Mouse (Mus musculus) 3134 (cell line): Measurements from ENCODE around the gene Hdac6.
"Not testable (repeated sequence)": the region's sequence is repeated elsewhere in the genome, so short reads cannot be mapped to it uniquely, and the experiment has no call there.

Experiments used
- DNase-seq: peaks from one replicate; pipeline ENCODE4 v3.0.0-alpha.2; 2011; ENCODE audit warnings: low spot score; ENCODE audit not compliant: insufficient read length; ENCODE audit errors: extremely low read depth

The Hdac6 gene

DNA sequence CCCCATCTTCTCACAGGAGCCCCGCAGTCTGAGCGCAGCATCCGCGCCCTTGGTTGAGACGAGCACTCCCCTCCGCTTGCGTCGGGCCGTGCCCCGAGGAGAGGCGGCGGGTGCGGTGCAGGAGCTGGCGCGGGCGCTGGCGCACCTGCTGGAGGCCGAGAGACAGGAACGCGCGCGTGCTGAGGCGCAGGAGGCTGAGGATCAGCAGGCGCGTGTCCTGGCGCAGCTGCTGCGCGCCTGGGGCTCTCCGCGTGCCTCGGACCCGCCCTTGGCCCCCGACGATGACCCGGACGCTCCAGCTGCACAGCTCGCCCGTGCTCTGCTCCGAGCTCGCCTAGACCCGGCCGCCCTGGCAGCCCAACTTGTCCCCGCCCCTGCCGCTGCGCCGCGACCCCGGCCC lies 25.7 kb downstream of the Hdac6 start:
- DNase-seq, result no peak

DNA sequence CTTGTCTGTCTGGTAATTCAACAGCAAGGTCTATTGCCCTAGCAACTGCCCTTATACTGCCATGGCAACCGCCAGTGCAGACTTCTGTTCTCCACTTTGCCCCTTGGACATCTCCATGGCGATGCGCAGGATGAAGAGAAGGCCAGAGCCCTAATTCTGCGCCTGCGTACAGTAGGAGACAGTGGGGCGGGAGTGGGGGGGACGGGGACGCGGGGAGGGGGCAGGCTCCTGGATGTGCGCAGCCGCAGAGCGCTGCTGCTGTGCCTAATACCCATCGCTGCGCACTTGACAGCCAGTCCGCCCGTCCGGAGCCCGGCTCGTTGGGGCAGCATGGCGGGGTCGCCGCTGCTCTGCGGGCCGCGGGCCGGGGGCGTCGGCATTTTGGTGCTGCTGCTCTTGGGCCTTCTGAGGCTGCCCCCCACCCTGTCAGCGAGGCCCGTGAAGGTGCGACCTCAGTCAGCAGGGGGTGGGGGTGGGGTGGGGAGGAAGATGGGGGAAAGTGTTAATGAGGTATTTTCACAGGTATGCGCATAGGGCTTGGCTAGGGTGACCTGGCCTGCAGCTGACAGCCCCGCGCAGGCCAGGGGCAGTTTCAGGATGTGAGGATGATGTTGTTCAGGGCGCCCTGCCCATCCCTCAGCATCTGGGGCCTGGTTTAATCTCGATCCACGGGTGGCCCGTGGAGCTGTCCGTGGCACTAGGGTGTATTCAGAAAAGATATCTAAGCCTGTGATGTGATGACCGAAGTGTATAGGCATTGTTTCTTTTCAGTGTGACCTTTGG lies 27.9 kb downstream of the Hdac6 start, which contains the start of gene Pcsk1n:
Gene Pcsk1n, plus strand, starts transcription at position 222 of the 783 bp plus-strand sequence.
- DNase-seq, result no peak

DNA sequence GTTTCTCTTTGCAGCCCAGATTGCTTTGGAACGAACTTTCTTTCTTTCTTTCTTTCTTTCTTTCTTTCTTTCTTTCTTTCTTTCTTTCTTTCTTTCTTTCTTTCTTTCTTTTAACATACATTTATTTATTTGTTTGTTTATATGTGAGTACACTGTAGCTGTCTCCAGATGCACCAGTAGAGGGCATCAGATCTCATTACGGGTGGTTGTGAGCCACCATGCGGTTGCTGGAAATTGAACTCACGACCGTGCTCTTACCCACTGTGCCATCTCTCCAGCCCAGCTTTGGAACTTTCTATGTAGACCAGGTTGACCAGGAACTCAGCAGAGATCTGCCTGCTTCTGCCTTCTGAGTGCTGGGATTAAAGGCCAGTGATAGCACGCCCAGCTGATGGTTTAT lies 29.7 kb downstream of the Hdac6 start:
- not testable (repeated sequence) for DNase-seq

DNA sequence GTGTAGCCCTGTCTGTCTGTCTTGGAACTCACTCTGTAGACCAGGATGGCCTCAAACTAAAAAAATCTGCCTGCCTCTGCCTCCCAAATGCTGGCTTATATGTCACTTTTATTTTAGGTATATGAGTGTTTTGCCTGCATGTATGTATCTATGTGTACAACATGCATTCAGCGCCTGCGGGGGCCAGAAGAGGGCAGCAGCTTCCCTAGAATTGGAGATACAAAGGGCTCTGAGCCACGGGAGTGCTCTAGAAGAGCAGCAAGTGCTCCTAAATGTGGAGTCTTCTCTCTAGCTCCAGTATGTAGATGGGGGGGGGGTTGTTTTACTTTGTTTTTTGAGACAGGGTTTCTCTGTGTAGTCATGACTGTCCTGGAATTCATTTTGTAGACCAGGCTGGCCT lies 32.0 kb downstream of the Hdac6 start:
- not testable (repeated sequence) for DNase-seq

DNA sequence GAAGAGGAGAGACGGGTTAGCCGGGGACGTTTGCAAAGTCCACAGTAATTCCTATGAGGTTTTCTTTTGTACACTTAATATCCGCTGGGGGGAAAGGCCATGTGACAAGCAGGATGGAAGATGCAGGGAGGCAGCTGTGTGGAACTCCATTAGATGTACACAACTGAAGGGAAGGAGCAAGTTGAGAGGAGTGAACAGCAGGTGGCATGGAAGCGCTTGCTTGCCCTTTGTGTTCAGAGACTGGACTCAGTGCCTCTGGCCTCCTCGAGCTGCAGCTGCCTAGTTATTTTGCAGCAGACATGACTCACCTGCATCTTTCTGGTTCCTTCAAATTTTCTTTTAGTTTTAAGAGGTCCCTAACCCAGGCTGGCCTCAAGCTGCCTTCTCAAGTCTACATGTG lies 37.2 kb downstream of the Hdac6 start:
- DNase-seq, result no peak

DNA sequence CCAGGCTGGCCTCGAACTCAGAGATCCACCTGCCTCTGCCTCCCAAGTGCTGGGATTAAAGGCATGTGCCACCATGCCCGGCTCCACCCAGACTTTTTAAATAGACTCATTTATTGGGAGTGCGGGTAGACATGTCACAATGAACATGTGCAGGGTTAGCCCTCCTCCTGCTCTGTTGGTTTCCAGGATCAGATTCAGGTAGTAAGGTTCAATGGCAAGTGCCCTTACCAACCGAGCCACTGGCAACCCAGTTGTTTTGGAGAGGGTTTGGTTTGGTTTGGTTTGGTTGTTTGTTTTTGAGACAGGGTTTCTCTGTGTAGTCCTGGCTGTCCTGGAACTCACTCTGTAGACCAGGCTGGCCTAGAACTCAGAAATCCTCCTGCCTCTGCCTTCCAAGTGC lies 38.4 kb downstream of the Hdac6 start, which contains the start of gene Gm10490:
Gene Gm10490, plus strand, starts transcription at position 301 of the 400 bp plus-strand sequence.
- not testable (repeated sequence) for DNase-seq

DNA sequence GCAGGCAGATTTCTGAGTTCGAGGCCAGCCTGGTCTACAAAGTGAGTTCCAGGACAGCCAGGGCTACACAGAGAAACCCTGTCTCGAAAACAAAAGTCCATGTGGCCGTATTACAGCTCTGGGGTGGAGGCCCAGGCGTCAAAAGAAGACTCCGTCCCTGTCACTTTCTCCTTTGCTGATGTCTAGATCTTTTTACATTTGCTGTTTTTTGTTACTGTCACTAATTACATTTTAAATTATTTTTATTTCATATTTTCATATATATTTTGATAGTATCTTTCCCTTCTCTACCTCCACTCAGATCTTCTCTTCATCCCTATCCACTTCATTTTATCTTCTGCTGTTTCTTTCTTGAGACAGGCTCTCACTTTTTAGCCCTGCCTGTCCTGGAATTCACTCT lies 40.0 kb downstream of the Hdac6 start, which contains the start of gene Gm10491:
Gene Gm10491, minus strand, starts transcription at position 101 of the 400 bp plus-strand sequence.
- DNase-seq, result no peak

DNA sequence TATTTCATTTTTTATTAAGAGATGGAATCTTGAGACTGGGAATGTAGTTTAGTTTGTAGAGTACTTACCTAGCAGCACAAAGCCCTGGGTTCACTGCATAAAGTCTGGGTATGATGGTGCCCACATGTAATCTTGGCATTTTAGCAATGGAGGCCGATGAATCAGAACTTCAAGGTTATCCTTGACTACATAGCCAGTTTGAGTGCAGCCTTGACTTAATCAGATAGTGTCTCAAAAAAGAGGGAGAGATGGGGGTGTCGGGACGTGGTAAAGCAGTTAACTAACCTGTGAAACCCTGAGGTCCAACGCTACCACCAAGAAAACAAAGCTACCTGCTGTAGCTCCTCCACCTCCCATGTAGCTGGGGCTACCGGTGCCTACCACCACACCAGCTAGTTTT lies 43.2 kb downstream of the Hdac6 start:
- DNase-seq, result no peak

DNA sequence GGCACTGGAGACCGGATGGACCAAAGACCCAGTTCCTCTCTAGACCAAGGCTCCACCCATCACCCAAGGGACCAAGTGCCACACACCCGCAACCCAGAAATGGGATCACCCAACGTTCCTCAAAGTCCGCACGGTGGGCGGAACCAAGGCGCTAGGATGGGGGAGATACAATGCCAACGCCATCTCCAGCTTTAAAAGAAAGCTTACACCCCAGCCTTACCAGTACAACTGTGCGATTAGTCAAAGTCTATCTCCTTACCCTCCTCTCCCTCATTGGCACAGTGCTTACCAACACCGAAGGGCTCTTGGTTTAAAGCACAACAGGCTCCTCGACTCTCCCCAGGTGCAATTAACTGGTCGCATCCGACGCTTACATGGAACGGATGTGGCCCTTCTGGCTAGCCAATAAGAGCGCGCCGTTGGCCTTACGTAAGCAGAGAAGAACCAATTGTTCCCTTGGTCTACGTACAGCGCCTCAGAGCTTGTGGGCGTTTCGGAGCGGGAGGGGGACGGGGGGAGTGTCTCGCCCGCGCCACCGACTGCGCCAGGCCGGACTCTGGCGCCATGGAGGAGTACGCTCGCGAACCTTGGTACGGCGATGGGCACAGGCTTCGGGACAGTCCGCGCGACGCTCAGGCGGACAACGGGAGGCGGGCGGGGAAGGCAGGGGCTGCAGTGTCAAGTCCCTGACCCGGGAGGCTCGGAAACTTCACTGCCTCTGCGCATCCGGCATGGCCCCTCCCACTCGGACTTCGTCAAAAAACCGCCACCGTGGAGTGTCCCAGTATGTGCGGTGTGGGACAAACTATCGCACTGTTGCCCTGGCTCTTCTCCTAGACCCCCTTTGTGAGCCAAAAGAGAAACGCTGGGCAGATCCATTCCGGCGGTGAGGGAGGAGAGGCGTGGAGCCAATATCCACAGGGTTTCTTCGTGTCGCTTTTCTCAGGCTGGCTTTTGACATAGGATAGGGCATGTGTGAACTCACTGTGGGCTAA lies 48.5 kb downstream of the Hdac6 start, which contains the start of the genes Pqbp1 and Timm17b:
Gene Pqbp1, minus strand, starts transcription at position 390 of the 995 bp plus-strand sequence.
Gene Timm17b, plus strand, starts transcription at position 478 of the 995 bp plus-strand sequence.
- DNase-seq, result peak; percentile 88

DNA sequence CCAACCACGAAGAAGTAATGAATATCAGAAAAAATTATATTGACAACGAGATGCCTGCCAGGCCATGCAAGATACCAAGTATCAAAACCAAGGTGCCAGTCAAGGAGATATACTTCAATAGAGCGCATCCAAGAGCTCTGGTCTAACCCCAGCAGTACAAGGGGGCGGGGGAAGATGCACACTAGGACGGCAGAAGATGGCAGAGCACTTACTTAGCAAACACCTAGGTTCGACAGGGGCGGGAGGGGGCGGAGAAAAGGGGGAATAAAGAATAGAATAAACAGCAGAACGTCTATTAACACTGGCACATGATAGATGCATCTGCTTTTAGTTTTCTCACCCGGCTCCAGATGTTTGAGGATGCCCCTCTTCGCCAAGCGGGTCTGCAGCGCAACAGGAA lies 49.5 kb downstream of the Hdac6 start:
- no peak for DNase-seq

DNA sequence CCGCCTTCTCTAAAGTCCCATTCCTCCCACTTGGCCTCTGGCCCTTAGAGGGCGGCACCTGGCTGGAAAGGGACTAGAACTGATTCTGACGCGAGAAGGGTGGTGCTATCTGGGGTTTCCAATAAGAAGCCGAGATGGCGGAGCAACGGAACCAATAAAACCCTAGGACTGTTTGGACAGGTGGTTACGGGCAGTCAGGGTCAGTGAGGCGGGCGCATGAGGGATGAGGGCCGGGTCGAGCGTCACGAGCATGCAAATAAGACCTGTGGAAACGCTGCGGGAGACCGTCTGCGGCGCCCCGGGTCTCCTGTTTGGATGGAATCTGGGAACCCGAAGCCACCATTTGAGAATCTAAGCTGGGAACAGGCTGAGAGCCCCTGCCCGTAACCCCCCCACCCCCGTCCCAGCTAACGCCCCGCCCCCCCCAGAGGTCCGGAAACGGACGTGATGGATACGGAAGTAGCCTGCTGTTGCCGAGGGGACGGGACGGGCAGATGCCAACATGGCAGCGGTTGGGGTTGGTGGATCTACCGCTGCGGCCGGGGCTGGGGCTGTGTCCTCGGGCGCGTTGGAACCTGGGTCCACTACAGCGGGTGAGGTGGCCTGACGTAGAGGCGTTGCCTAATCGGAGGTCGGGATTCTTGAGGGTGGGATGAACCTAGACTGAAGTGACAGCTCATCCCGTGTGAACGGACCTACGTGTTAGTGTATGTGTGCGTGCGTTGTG lies 63.7 kb downstream of the Hdac6 start, which contains the start of gene Slc35a2:
Gene Slc35a2, plus strand, starts transcription at position 188 of the 727 bp plus-strand sequence.
- peak; percentile 87 for DNase-seq
